Mouse (Mus musculus): ENCODE results near the gene Dact2. TPM values are rescaled to one million over a fixed set of nuclear protein-coding genes. Genes with fewer than 3 reads are reported as not detected.

The Dact2 gene
- 4.6 and 4.7 TPM in 2 replicates for polyA plus RNA-seq (2015; fragmentation: Nextera tagmentation; extraction: Ambion mirVana)

- H3K9ac ChIP-seq, result peak within 1 kb of the TSS; percentile 37
- ATAC-seq (ENCODE audit: borderline replicate concordance, extremely low read depth, low FRiP score, low TSS enrichment), result peak; percentile 43; the same call in 1 of the 2 replicates
- 24% methylated on average over 13 of the region's 13 CpGs for WGBS
- H3K4me3 ChIP-seq, result peak within 1 kb of the TSS; percentile 51
- H3K4me2 ChIP-seq, result peak within 1 kb of the TSS; percentile 68
- H3K9me3 ChIP-seq, result no peaks in the 10 kb centered on the region
- peak within 1 kb of the TSS; percentile 82 for H3K27ac ChIP-seq
- no peaks in the 10 kb centered on the region for H3K36me3 ChIP-seq
- peaks cover 17% of the 10 kb centered on the region for H3K4me1 ChIP-seq
- H3K27me3 ChIP-seq, result peaks cover 55% of the 10 kb centered on the region
Observed at GRCm38 (mm10) chr17:14204061-14204460, at the start of gene Dact2. TSS of gene Dact2 (minus strand) at chr17:14204304.

GRCm38 (mm10) chr17:14252456-14252855, 48.4 kb upstream of the Dact2 start:
- Histone ChIP-seq H3K4me3 (no peak overlapping the region), H3K9ac (no peak overlapping the region), H3K36me3 (no peaks in the 10 kb centered on the region), H3K27me3 (no peaks in the 10 kb centered on the region; the same call in 1 of the 2 replicates), H3K9me3 (no peaks in the 10 kb centered on the region), H3K27ac (no peak overlapping the region), H3K4me2 (no peak overlapping the region), H3K4me1 (peaks cover 21% of the 10 kb centered on the region)
- WGBS, result 43% methylated on average over 7 of the region's 7 CpGs
- no peak for ATAC-seq (ENCODE audit: borderline replicate concordance, extremely low read depth, low FRiP score, low TSS enrichment)

DNA sequence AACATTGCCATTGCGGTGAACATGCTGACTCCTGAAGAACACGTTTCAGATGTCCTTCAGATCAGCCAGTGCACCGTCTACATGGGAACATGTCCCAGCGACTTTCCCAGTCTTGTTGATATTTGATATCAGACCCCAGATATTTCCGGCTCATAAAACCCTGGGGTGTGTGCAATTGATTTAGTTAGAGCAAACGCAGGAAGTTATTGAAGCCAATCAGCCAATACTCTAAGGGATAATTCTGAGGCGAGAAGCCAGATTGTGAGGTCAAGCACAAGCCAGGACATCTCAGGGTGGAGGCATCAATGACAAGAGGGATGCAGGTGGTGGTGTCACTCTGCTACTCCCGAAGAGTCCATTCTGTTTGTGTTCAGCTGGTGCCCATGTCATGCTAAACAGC, 46.3 kb upstream of the Dact2 start:
- ATAC-seq (ENCODE audit: borderline replicate concordance, extremely low read depth, low FRiP score, low TSS enrichment), result no peak
- H3K9ac ChIP-seq, result no peak overlapping the region
- no peak overlapping the region for H3K27ac ChIP-seq
- H3K9me3 ChIP-seq, result no peaks in the 10 kb centered on the region
- H3K27me3 ChIP-seq, result no peaks in the 10 kb centered on the region; the same call in 1 of the 2 replicates
- peaks cover 28% of the 10 kb centered on the region for H3K4me1 ChIP-seq
- whole genome bisulfite sequencing, result 75% methylated on average over 8 of the region's 8 CpGs
- H3K4me3 ChIP-seq, result no peak overlapping the region
- no peak overlapping the region for H3K4me2 ChIP-seq
- H3K36me3 ChIP-seq, result no peaks in the 10 kb centered on the region

DNA sequence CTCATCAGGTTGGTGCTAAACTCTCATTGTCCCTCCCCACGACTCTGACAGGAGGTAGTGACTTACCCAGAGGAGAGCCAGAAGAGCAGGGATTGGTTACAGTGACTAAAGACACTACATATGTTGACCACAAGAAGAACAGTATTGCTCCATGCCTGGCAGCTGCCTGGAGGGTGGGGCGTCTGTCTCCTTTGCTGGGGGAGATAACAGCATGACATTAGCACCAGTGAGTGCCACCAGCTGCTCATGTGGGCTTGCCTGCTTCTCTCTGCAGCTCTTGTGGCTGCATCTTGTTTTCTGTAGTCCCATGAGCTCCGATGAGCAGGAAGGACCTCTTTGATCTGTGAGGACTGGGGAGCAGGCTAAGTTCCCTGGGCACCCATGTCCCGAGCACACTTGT, 45.5 kb upstream of the Dact2 start:
- Histone ChIP-seq H3K9me3 (no peaks in the 10 kb centered on the region), H3K4me3 (no peak overlapping the region), H3K9ac (no peak overlapping the region), H3K4me2 (no peak overlapping the region), H3K4me1 (peaks cover 34% of the 10 kb centered on the region), H3K27me3 (no peaks in the 10 kb centered on the region), H3K27ac (no peak overlapping the region), H3K36me3 (no peaks in the 10 kb centered on the region)
- ATAC-seq (ENCODE audit: borderline replicate concordance, extremely low read depth, low FRiP score, low TSS enrichment), result peak; percentile 73
- WGBS, result 32% methylated on average over 4 of the region's 4 CpGs

DNA sequence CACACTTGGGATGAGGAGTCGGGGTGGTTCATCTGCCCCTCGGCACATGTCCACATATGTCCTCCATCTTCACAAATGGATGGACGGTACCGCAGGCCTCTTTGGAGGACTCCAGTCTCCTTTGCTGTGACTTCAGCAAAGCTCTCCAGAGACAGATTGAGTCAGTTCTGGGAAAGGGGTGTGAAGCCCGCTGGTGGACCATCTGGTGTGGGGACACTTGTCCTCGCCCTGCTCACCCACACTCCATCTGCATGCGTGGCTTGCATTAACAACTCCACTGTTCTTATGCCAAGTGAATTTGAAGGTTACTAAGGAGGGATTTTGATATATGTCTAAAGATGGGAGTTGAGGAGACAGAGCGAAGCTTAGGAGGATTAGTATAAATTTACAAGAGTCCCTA, 43.8 kb upstream of the Dact2 start:
- ATAC-seq (ENCODE audit: borderline replicate concordance, extremely low read depth, low FRiP score, low TSS enrichment), result no peak
- H3K36me3 ChIP-seq, result no peaks in the 10 kb centered on the region
- no peak overlapping the region for H3K4me2 ChIP-seq
- H3K27me3 ChIP-seq, result no peaks in the 10 kb centered on the region
- no peak overlapping the region for H3K27ac ChIP-seq
- no peak overlapping the region for H3K9ac ChIP-seq
- no peak overlapping the region for H3K4me3 ChIP-seq
- WGBS, result 83% methylated on average over 8 of the region's 8 CpGs
- H3K4me1 ChIP-seq, result peaks cover 32% of the 10 kb centered on the region
- no peaks in the 10 kb centered on the region for H3K9me3 ChIP-seq

DNA sequence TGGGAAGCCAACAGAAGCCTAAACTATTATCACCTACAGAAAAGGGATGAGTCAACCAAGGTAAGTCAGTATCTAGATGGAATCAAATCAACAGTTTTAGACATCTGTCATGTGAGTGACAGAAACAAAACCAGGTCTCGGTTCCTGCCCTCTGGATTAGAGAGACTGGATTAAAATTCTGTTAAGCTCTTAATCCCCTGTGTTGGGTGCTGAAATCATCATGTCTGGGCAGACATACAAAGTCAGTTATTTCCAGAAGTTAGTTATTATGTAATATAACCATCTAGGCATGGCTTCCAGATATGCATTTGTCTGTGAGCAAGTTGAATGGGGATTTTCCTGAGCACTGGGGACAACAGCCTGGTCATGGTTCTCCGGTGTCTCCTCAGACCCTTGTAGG, 42.2 kb upstream of the Dact2 start:
- Histone ChIP-seq H3K27me3 (no peaks in the 10 kb centered on the region), H3K4me2 (no peak overlapping the region), H3K27ac (no peak overlapping the region), H3K9me3 (no peaks in the 10 kb centered on the region), H3K4me1 (peaks cover 26% of the 10 kb centered on the region), H3K9ac (no peak overlapping the region), H3K4me3 (no peak overlapping the region), H3K36me3 (no peaks in the 10 kb centered on the region)
- 89% methylated on average over 2 of the region's 2 CpGs for WGBS
- ATAC-seq (ENCODE audit: borderline replicate concordance, extremely low read depth, low FRiP score, low TSS enrichment), result no peak

- no peak overlapping the region for H3K4me3 ChIP-seq
- H3K4me2 ChIP-seq, result peak overlapping the region; percentile 10; the same call in 1 of the 2 replicates
- 32% methylated on average over 11 of the region's 11 CpGs for WGBS
- peak overlapping the region; percentile 80 for H3K27ac ChIP-seq
- no peaks in the 10 kb centered on the region for H3K36me3 ChIP-seq
- H3K9me3 ChIP-seq, result no peaks in the 10 kb centered on the region
- peaks cover 23% of the 10 kb centered on the region for H3K4me1 ChIP-seq
- no peak overlapping the region for H3K9ac ChIP-seq
- no peaks in the 10 kb centered on the region for H3K27me3 ChIP-seq
- peak; percentile 62; the same call in 1 of the 2 replicates for ATAC-seq (ENCODE audit: borderline replicate concordance, extremely low read depth, low FRiP score, low TSS enrichment)
Observed at GRCm38 (mm10) chr17:14244195-14244965, 40.3 kb upstream of the Dact2 start.

GRCm38 (mm10) chr17:14242634-14243033, 38.5 kb upstream of the Dact2 start:
- H3K9ac ChIP-seq, result no peak overlapping the region
- H3K4me3 ChIP-seq, result no peak overlapping the region
- H3K36me3 ChIP-seq, result no peaks in the 10 kb centered on the region
- no peaks in the 10 kb centered on the region for H3K27me3 ChIP-seq
- no peak overlapping the region for H3K27ac ChIP-seq
- ATAC-seq (ENCODE audit: borderline replicate concordance, extremely low read depth, low FRiP score, low TSS enrichment), result no peak
- no peak overlapping the region for H3K4me2 ChIP-seq
- 89% methylated on average over 8 of the region's 8 CpGs for WGBS
- H3K9me3 ChIP-seq, result no peaks in the 10 kb centered on the region
- H3K4me1 ChIP-seq, result peaks cover 23% of the 10 kb centered on the region

GRCm38 (mm10) chr17:14239960-14240359, 35.9 kb upstream of the Dact2 start:
- Histone ChIP-seq H3K27ac (no peak overlapping the region), H3K36me3 (no peaks in the 10 kb centered on the region), H3K4me2 (no peak overlapping the region), H3K4me1 (peaks cover 12% of the 10 kb centered on the region), H3K27me3 (no peaks in the 10 kb centered on the region), H3K9ac (no peak overlapping the region), H3K4me3 (no peak overlapping the region), H3K9me3 (no peaks in the 10 kb centered on the region)
- 63% methylated on average over 10 of the region's 10 CpGs for WGBS
- ATAC-seq (ENCODE audit: borderline replicate concordance, extremely low read depth, low FRiP score, low TSS enrichment), result no peak

DNA sequence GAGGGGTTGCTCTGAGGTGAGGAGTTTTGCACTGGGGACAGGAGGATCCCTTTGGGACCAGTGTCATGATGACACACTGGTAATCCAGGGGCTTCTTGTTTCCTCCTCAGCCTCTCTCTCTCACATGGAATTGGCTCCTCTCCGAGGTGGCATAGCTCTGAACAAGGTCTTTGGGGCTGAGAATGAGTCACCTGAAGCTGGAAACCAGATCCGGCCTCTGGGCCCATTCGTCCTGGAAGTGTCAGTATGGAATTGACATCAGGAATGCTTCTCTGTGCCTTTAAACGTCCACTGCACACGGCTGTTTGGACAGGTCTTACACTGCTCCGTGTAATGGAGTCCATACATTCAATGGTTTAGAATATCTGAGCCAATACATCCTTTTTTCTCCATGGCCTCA, 33.0 kb upstream of the Dact2 start:
- H3K9ac ChIP-seq, result no peak overlapping the region
- no peaks in the 10 kb centered on the region; the same call in 1 of the 2 replicates for H3K27me3 ChIP-seq
- no peaks in the 10 kb centered on the region for H3K36me3 ChIP-seq
- H3K9me3 ChIP-seq, result no peaks in the 10 kb centered on the region
- H3K4me3 ChIP-seq, result no peak overlapping the region
- no peaks in the 10 kb centered on the region for H3K4me1 ChIP-seq
- 44% methylated on average over 6 of the region's 6 CpGs for WGBS
- H3K4me2 ChIP-seq, result no peak overlapping the region
- H3K27ac ChIP-seq, result no peak overlapping the region
- ATAC-seq (ENCODE audit: borderline replicate concordance, extremely low read depth, low FRiP score, low TSS enrichment), result no peak

- WGBS, result 44% methylated on average over 12 of the region's 12 CpGs
- Histone ChIP-seq H3K9ac (no peak overlapping the region), H3K4me1 (peaks cover 8% of the 10 kb centered on the region; the same call in 1 of the 2 replicates), H3K27me3 (peaks cover 5% of the 10 kb centered on the region; the same call in 1 of the 2 replicates), H3K4me3 (no peak overlapping the region), H3K27ac (no peak overlapping the region), H3K4me2 (no peak overlapping the region), H3K36me3 (no peaks in the 10 kb centered on the region), H3K9me3 (no peaks in the 10 kb centered on the region)
- no peak for ATAC-seq (ENCODE audit: borderline replicate concordance, extremely low read depth, low FRiP score, low TSS enrichment)
Observed at GRCm38 (mm10) chr17:14234774-14235389, 30.8 kb upstream of the Dact2 start.

DNA sequence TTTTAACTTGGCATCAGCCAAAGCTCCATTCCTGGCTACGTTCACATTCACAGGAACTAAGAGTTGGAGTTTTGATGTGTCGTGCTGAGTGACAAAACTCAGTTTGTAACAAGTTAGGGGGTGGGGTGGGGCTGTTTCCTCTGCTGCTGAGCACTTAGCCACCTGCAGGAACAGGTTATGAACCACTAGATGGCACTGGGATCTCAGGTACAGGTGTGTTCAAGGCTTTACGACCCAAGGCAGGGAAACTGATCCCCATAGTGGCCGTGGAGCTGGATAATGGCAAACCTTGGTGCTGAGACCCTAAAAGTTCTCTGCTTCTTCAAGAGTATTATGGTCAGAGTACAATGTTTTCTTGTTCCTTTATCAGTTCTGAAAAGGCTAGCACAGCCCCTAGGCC, 29.6 kb upstream of the Dact2 start:
- H3K9ac ChIP-seq, result no peak overlapping the region
- 29% methylated on average over 4 of the region's 4 CpGs for WGBS
- ATAC-seq (ENCODE audit: borderline replicate concordance, extremely low read depth, low FRiP score, low TSS enrichment), result no peak
- no peaks in the 10 kb centered on the region for H3K9me3 ChIP-seq
- no peak overlapping the region for H3K27ac ChIP-seq
- H3K4me1 ChIP-seq, result peaks cover 8% of the 10 kb centered on the region; the same call in 1 of the 2 replicates
- H3K4me3 ChIP-seq, result no peak overlapping the region
- H3K27me3 ChIP-seq, result peaks cover 5% of the 10 kb centered on the region; the same call in 1 of the 2 replicates
- H3K36me3 ChIP-seq, result no peaks in the 10 kb centered on the region
- no peak overlapping the region for H3K4me2 ChIP-seq

Measured in lung, embryonic 15.5 days (tissue).